Mouse (Mus musculus) spleen, adult 2 months (tissue): Measurements from ENCODE around the gene Lrtm2. TPM values are rescaled to one million over a fixed set of nuclear protein-coding genes. Genes with fewer than 3 reads are reported as not detected.

Experiments used
- DNase-seq, 2 experiments: peaks; one replicate each; pipeline versions ENCODE4 v3.0.0 to v3.0.0-alpha.2; 2012 to 2021; ENCODE audit warnings: low spot score in 2 of 2, low read depth in 1 of 2
- H3K27ac ChIP-seq: fragments of 200-500 bp; 2 replicates; pipeline ENCODE4 v1.5.1; 2012; ENCODE audit warnings: low read length, inconsistent platforms; ENCODE audit not compliant: insufficient read depth
- H3K27me3 ChIP-seq: fragments of 200-500 bp; 2 replicates; pipeline ENCODE4 v1.6.1; 2012; ENCODE audit warnings: mild to moderate bottlenecking, moderate library complexity, low read length, inconsistent platforms; ENCODE audit not compliant: control insufficient read depth, insufficient read depth
- H3K36me3 ChIP-seq: fragments of 200-500 bp; 2 replicates; pipeline ENCODE4 v1.6.1; 2012; ENCODE audit warnings: mild to moderate bottlenecking, low read length, inconsistent platforms; ENCODE audit not compliant: control insufficient read depth, insufficient read depth
- H3K4me1 ChIP-seq: fragments of 200-500 bp; 2 replicates; pipeline ENCODE4 v1.6.1; 2011; ENCODE audit warnings: inconsistent platforms; ENCODE audit not compliant: control insufficient read depth, insufficient read depth, insufficient read length
- H3K4me3 ChIP-seq: fragments of 200-500 bp; 2 replicates; pipeline ENCODE4 v1.5.1; 2011; ENCODE audit warnings: mild to moderate bottlenecking, inconsistent platforms; ENCODE audit not compliant: insufficient read depth, insufficient read length; ENCODE audit errors: extremely low read depth
- CTCF ChIP-seq: fragments of 200-500 bp; IDR thresholded peaks from 2 replicates; pipeline ENCODE4 v1.5.1; 2011; ENCODE audit warnings: mild to moderate bottlenecking, inconsistent platforms; ENCODE audit not compliant: insufficient read depth, insufficient read length, insufficient replicate concordance; ENCODE audit errors: extremely low read depth
- POLR2A ChIP-seq: fragments of 200-500 bp; IDR thresholded peaks from 2 replicates; pipeline ENCODE4 v1.6.1; 2011; ENCODE audit warnings: low read depth, low read length, inconsistent platforms
- WGBS: fragments of 180-500 bp; shearing (Covaris S2); methylation state at CpG from one replicate; pipeline ENCODE4 v1.1.7; 2018; 5-methylcytosine and 5-hydroxymethylcytosine counted together
- polyA plus RNA-seq: library from polyadenylated mRNA; depleted of rRNA; stranded (reverse); fragments of >200 nt; gene quantifications from 2 replicates; pipeline ENCODE4 v1.2.3, GENCODE M21; 2012

Gene Lrtm2
- polyA plus RNA-seq, 1 experiment: 0.44 TPM

DNA sequence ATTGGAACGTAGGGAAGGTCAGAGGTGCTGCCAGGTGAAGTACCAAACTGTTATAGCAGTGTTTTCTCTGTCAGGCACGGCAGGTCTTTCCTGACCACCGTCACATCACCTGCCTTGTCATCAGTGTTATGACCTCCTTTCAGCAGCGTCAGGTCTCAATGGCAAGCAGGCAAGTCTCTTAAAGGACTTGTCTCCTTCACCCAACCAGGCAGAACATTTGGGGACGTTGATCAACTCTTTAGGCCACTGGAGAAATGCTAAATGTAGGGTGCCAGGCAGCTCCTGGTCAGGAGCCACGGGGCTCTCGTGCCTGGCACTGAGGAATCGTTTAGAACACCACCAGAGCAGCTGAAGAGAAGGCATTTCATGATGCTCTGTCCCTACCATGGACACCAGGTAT lies 21.1 kb upstream of the Lrtm2 start:
- no peaks in the 10 kb centered on the region for H3K27me3 ChIP-seq
- H3K27ac ChIP-seq: no peak overlapping the region
- H3K4me1 ChIP-seq: no peaks in the 10 kb centered on the region; the same call in 1 of the 2 replicates
- 83% methylated on average over 8 of the region's 8 CpGs for WGBS
- no peak for TF ChIP-seq CTCF
- TF ChIP-seq POLR2A: no peak
- peaks cover 18% of the 10 kb centered on the region for H3K36me3 ChIP-seq
- DNase-seq: no peak
- H3K4me3 ChIP-seq: no peak overlapping the region

- WGBS: 69% methylated on average over 9 of the region's 9 CpGs
Measured at GRCm38 (mm10) chr6:119350703-119351198, 20.2 kb upstream of the Lrtm2 start.

GRCm38 (mm10) chr6:119348234-119348633 lies 17.7 kb upstream of the Lrtm2 start:
- TF ChIP-seq CTCF: peak; percentile 46; the same call in 1 of the 2 replicates
- TF ChIP-seq POLR2A: no peak
- H3K36me3 ChIP-seq: no peaks in the 10 kb centered on the region
- no peaks in the 10 kb centered on the region for H3K27me3 ChIP-seq
- H3K4me1 ChIP-seq: peaks cover 5% of the 10 kb centered on the region; the same call in 1 of the 2 replicates
- H3K27ac ChIP-seq: no peak overlapping the region
- DNase-seq: peak; percentile 23 to 67
- 10% methylated on average over 1 of the region's 1 CpGs for WGBS
- no peak overlapping the region for H3K4me3 ChIP-seq

More at GRCm38 (mm10) chr6:119350703-119351198, 20.2 kb upstream of the Lrtm2 start:
- Histone ChIP-seq H3K4me1 (peaks cover 5% of the 10 kb centered on the region; the same call in 1 of the 2 replicates), H3K36me3 (peaks cover 13% of the 10 kb centered on the region), H3K27ac (no peak overlapping the region), H3K4me3 (no peak overlapping the region), H3K27me3 (no peaks in the 10 kb centered on the region)
- TF ChIP-seq CTCF: no peak
- no peak for TF ChIP-seq POLR2A
- no peak for DNase-seq

GRCm38 (mm10) chr6:119347813-119348212 lies 17.2 kb upstream of the Lrtm2 start:
- no peak for DNase-seq
- H3K4me3 ChIP-seq: no peak overlapping the region
- no peaks in the 10 kb centered on the region for H3K27me3 ChIP-seq
- no peaks in the 10 kb centered on the region for H3K36me3 ChIP-seq
- TF ChIP-seq CTCF (no peak), POLR2A (no peak)
- peaks cover 5% of the 10 kb centered on the region; the same call in 1 of the 2 replicates for H3K4me1 ChIP-seq
- 89% methylated on average over 5 of the region's 5 CpGs for WGBS
- no peak overlapping the region for H3K27ac ChIP-seq

- Histone ChIP-seq H3K27me3 (no peaks in the 10 kb centered on the region), H3K36me3 (no peaks in the 10 kb centered on the region), H3K4me3 (peak overlapping the region; percentile 9; the same call in 1 of the 2 replicates), H3K4me1 (peaks cover 5% of the 10 kb centered on the region; the same call in 1 of the 2 replicates), H3K27ac (no peak overlapping the region)
- WGBS: 13% methylated on average over 10 of the region's 10 CpGs
- no peak for TF ChIP-seq CTCF
- no peak for DNase-seq
Measured at GRCm38 (mm10) chr6:119346257-119346656, 15.7 kb upstream of the Lrtm2 start.

DNA sequence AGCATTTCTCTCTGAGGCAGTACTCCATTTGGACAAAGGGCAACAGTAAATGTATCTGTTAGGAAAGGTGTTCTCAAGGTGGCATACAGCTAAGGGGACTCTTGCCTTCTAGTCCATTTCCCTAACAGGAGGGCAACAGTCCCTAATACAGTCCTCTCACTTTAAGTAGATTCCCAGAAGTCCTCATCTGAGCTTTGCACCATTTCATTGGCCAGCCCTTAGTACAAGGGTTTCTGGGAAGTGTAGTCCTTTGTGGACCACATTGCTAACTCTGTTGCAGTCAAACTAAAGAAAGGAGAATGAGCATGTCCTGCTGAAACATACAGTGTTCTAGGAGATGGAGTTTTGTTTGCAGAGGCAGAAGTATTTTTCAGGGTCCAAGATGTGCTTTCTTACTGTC lies 10.8 kb upstream of the Lrtm2 start:
- Histone ChIP-seq H3K4me3 (no peak overlapping the region), H3K27ac (no peak overlapping the region), H3K4me1 (peaks cover 14% of the 10 kb centered on the region; the same call in 1 of the 2 replicates), H3K36me3 (no peaks in the 10 kb centered on the region), H3K27me3 (no peaks in the 10 kb centered on the region)
- TF ChIP-seq POLR2A (no peak), CTCF (no peak)
- DNase-seq: no peak

DNA sequence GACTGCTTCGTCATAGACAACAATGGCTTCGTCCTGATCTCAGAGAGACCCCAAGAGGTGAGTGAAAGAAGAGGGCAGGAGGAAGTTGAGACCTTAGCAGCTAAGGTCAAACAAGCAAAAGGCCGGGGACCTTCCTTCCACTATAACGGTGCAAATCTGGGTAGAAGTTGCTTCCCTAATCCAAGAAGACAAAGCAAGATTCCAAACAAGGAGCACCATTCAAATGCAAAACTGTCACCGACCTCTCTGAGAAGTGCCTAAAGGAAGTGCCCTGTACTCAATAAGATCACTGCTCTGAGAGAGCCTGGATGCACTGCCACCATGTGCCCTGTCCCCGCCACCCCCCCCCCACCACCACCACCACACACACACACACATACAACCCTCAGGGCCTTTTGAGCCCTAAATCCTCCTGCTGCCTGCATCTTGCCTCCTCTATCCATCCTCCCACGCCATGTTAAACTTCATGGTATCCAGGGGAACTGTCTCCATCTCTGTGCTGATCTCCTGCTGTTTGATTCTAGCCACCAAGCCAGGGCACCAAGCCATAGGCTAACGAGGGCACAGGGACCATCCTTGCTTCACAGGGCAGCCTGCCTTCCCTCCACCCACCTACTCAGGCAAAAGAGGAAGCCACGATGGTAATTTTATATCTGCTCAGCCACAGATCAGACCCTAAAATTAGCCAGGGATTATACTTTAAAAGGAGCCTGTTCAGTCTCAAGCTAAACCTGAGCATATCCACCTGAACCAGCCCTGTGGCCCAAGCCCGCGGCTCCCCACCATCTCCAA lies 7.8 kb upstream of the Lrtm2 start:
- TF ChIP-seq CTCF (no peak), POLR2A (no peak)
- H3K36me3 ChIP-seq: no peaks in the 10 kb centered on the region
- no peak overlapping the region for H3K4me3 ChIP-seq
- no peak overlapping the region for H3K27ac ChIP-seq
- no peaks in the 10 kb centered on the region for H3K27me3 ChIP-seq
- no peak for DNase-seq
- H3K4me1 ChIP-seq: peaks cover 17% of the 10 kb centered on the region; the same call in 1 of the 2 replicates
- WGBS: 42% methylated on average over 11 of the region's 11 CpGs
